Mouse (Mus musculus) liver, adult 2 months (tissue): ENCODE results near the gene Gucy2c.

Source experiments
- CTCF ChIP-seq: fragments of 200-500 bp; IDR thresholded peaks from 2 replicates; pipeline ENCODE4 v1.5.1; 2011; ENCODE audit warnings: low read depth, low read length, control low read depth
- POLR2A ChIP-seq: fragments of 200-500 bp; IDR thresholded peaks from 2 replicates; pipeline ENCODE4 v1.6.1; 2011; ENCODE audit warnings: low read length, control low read depth; ENCODE audit not compliant: insufficient read depth; ENCODE audit errors: extremely low read depth

- TF ChIP-seq CTCF = no peak
- TF ChIP-seq POLR2A = no peak
Measured at GRCm38 (mm10) chr6:136828681-136829080, 47.1 kb upstream of the Gucy2c start.
